Mouse (Mus musculus): ENCODE data around the gene Robo2. TPM values are rescaled to one million over a fixed set of nuclear protein-coding genes. Genes with fewer than 3 reads are reported as not detected.

The Robo2 gene
- polyA plus RNA-seq, 1 experiment: not detected

DNA sequence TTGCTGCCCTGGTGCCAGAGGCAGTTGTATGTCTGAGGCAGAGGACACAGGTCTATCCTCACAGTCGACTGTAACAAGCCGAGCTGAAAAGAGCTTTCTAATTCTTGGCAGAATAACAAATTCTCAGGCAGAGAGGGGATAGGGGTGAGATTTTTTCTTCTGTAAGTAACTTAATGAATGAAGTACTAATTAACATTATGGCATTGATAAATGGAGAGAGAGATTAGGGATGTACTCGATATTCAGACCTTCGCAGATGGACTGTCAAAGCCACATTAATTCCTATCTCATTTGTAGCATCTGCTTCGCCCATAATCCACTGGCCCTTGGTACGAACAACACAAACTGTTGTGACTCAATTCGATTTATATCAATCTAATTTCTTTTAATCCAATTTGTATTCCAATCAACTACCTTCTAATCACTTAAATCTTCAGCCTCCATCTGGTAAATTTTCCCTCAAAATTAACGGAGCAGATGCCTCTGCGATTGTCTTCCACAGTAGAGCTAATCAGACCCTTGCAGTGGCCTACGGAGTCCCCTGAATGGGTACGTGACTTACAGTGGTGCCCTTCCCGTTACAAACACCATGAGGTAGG, 36.2 kb downstream of the Robo2 start:
- no peak for TF ChIP-seq GATA1 (IDR thresholded peaks at IDR 0.05; ENCODE audit: low read length)

DNA sequence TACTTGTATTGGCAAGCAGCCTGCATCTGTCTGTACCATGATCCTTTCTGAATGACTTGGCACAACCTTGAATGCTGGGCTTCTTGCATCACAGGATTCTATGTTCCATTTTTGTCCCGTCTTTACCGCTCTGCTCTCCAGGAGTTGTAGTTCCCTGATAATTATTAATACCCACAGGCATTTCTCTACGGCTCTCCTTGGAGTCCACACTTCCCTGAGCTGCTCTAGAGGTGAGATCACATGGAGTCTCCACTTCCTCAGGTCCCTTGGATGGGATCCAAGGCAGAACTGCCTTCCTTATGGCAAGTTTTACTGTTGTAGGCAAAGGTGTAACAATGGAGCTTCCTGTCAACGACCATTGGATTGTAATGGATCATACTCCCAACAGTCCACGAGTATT, 37.1 kb downstream of the Robo2 start:
- no peak for TF ChIP-seq GATA1 (IDR thresholded peaks at IDR 0.05; ENCODE audit: low read length)

DNA sequence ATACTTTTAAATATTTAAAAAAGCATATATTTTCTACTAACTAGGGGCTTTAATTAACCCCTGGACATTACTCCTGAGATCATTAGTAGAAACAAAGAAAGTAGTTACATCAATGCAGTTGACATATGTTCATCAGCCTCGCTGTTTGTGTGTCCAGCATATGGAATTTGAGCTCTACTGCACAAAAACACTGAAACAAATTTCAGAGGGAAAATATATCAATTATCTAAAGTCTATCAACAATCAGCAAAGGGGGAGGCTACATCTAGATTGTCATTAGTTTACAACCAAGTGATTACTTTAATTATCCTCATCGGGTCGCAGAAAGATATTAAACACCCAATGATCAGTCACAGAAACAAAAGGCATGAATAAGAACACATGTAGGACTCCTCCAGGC, 38.2 kb downstream of the Robo2 start:
- no peak for TF ChIP-seq GATA1 (IDR thresholded peaks at IDR 0.05; ENCODE audit: low read length)

DNA sequence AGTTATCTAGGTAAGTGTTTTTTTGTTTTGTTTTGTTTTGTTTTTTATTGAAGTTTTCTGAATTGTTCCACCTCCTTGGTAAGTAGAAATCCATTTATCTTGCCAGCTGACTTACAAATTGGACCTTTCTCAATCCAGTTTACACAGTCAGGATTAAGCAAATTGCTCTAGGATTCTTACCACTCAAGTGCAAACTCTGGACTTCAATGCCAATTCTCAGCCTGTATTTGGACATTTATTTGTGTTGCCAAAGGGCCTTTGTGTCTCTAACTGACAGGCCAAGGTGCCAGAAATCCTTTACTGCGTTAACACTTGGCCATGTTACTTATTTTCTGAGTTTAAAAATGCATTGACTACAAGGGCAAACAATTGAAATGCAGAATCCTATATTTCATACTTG, 38.7 kb downstream of the Robo2 start:
- no peak for TF ChIP-seq GATA1 (IDR thresholded peaks at IDR 0.05; ENCODE audit: low read length)

DNA sequence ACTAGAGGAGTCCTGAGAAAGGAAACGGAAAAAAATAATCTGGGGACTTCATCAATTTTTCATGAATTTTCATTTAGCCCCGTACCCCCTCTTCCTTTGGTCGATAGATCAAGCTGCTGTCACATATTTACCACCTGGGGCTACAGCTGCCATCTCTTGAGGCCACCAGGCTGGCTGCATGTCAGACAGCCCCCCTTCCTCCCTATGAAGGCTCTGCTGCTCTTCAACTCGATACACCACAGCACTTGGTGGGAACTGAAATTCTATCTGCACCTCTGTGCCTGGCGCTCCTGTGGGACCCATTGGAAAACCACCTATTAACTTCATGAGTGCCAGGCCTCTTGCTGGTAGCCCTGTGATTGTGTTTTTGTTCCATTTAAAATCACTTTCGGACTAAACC, 63.2 kb downstream of the Robo2 start:
- TF ChIP-seq GATA1 (IDR thresholded peaks at IDR 0.05; ENCODE audit: low read length): no peak

DNA sequence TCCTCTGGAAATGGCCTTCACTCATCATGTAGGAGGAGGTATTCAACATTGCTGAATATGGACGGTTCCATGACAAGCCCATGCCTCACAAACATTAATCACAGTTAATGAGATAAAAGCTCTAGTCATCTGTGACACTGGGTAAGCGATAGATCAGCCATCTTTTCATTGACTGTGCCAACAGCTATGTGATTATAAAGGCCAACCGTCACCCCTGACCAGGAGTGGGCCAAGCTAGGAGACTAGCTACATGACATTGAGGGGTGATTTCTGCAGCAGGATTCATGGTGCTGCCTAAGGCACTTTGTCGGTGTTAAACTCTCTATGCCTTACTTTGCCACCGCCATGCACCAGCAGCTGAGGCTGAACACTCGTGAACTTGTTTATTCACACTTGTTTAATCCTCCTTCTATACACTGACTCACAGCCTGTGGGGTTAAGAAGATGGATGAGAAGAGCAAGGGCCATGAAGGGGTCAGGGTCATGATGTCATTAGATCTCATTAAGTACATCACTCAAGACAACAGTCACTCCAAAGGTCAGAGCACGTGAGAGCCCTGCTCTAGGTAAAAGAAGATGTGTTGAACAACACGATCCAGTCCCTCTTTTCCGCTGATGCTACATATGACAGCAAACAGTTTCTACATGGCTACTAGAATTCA, 72.5 kb downstream of the Robo2 start:
- no peak for TF ChIP-seq GATA1 (IDR thresholded peaks at IDR 0.05; ENCODE audit: low read length)

DNA sequence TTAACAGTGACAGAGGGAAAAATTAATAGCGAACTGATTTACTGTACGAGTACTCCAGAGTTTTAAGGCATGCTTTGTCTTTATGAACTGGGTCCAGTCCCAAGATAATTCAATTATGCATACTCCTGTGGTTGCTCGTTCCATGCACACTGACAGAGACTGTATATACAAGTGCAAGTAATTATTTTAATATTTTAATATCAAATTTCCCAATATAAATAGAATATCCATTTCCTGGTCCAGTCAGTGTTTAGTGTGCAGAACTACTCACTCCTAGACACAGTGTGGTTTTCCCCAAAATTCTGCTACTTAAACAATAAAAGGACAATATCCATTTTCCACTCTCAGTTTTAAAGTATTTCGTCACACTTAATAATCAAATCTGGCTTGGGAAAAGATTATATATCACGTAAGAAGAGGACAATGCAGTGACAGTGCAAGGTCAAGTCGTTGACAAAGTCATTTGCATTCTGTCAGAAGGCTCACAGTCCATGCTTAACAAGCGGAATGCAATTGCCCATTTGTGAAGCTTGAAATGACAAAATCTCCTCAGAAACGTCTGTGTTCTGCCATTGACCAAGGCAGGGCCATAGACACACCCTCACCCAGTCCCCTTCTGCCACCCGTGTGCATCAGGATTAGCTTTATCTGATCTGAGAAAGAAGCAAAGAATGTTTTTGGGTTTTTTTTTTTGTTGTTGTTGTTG, 89.8 kb downstream of the Robo2 start:
- no peak for TF ChIP-seq GATA1 (IDR thresholded peaks at IDR 0.05; ENCODE audit: low read length)

DNA sequence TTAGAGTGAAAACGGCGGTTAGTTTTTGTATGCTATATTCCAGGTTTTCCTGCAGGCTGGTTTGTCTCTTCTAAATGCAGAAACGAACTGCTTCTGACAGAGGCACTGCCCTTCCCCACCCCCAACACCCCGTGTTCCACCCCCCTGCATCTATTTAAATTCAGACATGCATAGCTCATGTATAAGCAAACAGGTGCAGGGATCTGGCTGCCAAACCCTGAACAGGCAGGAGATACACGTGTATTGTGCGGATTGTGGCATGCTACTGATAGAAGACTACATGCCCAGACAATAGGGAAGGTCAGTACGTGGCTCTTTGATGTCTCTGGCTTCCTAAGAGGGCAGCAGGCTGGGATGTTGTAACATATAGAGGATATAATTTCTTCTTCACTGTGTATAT, 95.5 kb downstream of the Robo2 start:
- TF ChIP-seq GATA1 (IDR thresholded peaks at IDR 0.05; ENCODE audit: low read length): no peak

DNA sequence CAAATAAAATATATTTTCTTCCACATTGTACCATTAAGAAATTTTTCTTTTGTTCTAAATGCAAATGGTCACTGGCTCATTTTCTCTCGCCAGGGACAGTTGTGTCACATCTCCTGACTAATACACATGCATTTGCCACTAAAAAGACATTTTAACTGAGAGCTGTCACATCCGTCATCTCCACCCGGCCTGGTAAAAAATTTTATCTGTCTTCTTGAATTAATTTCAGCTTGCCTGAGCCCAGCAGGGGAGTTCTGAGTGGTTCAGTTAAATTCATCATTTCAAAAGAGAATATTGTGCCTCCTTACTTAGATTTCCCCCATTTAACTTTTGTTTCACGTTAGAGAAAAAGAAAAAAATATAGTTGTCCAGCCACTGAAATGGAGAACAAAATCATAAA, 98.4 kb downstream of the Robo2 start:
- no peak for TF ChIP-seq GATA1 (IDR thresholded peaks at IDR 0.05; ENCODE audit: low read length)

DNA sequence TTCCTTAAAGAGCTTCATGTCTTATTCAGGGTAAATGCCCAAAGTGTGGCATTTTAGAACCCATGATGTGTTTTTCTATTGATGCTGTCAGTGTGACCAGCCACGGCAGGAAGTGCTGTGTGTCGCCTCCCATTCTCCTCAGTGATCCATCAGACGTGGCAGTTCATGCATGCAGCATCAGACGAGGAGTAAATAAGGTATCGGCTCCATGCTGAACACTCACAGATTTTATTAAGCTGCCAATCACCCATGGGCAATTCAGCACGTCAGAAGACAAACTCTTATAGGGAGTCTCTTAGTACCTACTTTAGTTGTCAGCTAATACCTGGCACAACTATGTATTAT, 104.1 kb downstream of the Robo2 start:
- no peak for TF ChIP-seq GATA1 (IDR thresholded peaks at IDR 0.05; ENCODE audit: low read length)

DNA sequence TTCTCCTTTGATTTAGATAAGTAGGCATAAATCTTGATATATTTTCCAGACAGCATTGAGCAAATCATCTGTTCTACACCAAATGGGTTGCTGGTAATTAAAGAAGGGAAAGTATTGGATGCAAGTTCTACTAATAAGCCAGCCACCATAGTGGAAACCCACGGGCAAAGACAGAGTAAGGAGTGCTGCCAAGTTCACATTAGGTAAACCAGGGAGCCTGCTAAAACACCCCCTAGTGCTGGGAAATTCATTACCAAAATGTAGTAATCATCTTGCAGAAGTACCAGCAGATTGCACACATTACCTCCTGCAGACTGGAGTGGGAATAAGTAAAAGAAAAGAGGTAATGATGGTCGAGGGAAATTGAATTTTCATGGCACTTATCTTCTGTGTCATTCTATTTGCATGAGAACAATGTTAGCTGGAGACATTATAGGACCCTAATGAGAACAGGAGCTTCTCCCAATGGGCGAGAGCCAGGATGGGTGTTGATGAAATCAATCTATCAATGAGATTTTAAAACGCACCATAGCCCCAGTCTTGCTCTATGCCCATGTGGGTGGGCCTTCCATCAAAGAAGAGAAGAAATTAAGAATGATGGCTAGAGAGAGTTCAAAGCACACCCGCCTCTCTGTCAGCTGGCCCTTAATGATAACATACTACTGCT, 104.6 kb downstream of the Robo2 start:
- no peak for TF ChIP-seq GATA1 (IDR thresholded peaks at IDR 0.05; ENCODE audit: low read length)

DNA sequence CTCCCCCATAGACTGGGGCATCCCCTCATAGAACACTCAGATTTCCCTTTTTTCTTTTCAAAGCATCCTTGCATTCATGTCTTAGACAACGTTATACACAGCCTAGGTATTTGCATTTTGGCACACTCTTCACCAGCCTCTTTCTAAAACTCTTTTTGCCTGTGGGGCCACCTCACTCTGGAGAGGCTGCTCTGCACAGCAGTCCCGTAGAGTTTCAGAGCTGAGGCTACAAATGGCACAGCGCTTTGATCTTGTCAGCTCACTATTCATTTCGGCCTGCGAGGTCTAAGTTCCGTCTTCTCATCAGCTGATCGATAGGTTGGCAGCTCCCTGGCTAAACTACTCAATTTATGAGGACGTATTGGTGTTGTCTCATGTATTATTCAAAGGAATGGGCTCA, 123.7 kb downstream of the Robo2 start:
- no peak for TF ChIP-seq GATA1 (IDR thresholded peaks at IDR 0.05; ENCODE audit: low read length)

DNA sequence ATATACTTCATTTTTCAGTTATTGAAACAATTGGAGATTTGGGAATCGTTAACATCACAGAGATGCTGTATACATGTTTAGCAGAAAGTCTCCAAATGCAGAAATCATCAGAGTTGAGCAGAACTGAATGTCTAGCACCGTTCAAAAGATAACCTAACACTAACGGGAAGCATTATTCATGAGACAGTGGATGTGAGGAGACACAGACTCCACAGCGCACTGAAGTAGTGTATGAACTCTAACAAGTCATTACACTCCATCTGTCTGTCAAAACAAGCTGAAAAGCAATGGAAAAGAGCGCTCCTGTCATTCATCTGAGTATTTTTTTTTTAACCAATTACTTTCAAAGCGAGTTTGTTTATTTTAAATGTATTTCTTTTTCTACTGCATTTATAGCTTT, 129.1 kb downstream of the Robo2 start:
- no peak for TF ChIP-seq GATA1 (IDR thresholded peaks at IDR 0.05; ENCODE audit: low read length)

DNA sequence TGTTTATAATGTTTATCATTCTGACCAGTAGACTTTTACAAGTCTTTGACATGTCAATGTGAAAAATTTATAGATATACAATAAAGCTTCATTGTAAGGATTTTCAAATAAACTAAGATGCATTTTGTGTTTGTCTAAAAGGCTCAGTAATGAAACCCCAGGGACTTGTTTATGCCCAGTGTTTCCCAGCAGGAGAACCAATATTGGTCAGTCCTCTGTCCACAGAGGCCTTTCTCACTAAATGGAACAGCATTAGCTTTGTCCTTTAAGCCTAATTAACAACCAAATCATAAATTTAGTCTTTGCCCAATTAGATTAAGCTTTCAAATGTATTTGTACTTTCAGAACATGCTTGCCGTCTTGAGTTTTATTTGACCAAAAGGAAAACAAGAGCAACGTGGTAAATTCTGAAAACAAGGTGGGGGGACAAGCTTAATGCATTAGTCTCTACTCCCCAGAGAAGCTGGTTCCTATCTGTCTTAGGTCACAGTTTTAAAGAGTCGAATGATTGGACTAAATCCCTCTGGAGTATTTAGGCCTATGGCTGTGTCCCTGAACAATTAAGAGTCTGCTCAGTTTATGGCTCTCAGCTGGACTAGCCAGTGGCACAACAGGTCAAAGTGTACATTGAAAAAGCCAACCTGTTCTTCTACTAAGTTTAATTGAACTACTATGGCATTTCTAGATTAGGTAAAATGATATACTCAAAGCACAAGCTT, 134.6 kb downstream of the Robo2 start:
- no peak for TF ChIP-seq GATA1 (IDR thresholded peaks at IDR 0.05; ENCODE audit: low read length)

DNA sequence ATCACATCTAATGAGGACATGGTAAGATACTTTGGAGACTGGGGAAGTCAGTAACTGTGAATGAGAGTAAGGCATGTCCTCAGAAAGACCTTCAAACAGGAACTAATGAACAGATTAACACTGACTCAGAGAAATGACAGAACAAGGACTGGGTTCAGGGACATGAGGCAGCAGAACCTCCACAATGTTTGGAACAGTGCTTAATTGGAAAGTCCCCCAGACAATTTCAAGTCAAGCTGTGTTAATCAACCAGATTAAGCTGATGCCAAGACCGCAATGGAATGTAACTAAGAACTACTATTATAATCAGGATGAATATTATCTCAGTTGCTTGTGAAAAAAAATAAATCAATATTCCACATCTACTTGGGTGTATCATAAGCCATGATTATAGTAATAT, 137.0 kb downstream of the Robo2 start:
- no peak for TF ChIP-seq GATA1 (IDR thresholded peaks at IDR 0.05; ENCODE audit: low read length)

DNA sequence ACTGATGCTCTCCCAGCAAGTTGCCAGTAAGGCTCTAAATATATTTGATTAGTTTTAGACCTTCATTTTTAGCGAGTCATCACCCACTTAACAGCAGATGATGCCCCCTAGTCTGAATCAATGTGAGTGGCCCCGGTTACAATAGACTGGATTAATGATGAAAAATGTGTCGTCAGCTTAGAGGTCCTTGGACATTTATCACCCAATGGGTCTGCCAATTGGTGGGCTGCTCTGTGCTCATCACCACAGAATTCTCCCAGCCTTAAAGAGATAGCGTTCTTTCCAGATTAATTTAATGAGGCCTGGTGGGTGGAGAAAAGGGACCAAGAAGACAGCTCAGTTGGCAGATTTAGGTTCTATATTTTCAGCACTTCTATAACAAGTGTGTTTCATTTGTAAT, 138.6 kb downstream of the Robo2 start:
- TF ChIP-seq GATA1 (IDR thresholded peaks at IDR 0.05; ENCODE audit: low read length): no peak

Data from G1E-ER4 (cell line).